Mouse (Mus musculus) mouse trophoblast stem cell (cell line): ENCODE results near the gene Abcc4.
"Not testable (repeated sequence)": the region's sequence is repeated elsewhere in the genome, so short reads cannot be mapped to it uniquely, and the experiment has no call there.

Experiments
- in situ Hi-C, 2 experiments: fragments of 300-500 bp; cut with MseI, MboI; formaldehyde crosslinking; loops; 2 replicates in 1 of 2; 3 replicates in 1 of 2; pipeline ENCODE4 v1.15.1; 2025

Abcc4 gene

GRCm38 (mm10) chr14:118678279-118678985, 27.6 kb downstream of the Abcc4 start:
- in situ Hi-C loops: no loop called here

GRCm38 (mm10) chr14:118676308-118676994, 29.6 kb downstream of the Abcc4 start:
- in situ Hi-C loops: no loop called here

- in situ Hi-C loops: no loop called here
These were observed 31.3 kb downstream of the Abcc4 start for GRCm38 (mm10) chr14:118674705-118675139.

DNA sequence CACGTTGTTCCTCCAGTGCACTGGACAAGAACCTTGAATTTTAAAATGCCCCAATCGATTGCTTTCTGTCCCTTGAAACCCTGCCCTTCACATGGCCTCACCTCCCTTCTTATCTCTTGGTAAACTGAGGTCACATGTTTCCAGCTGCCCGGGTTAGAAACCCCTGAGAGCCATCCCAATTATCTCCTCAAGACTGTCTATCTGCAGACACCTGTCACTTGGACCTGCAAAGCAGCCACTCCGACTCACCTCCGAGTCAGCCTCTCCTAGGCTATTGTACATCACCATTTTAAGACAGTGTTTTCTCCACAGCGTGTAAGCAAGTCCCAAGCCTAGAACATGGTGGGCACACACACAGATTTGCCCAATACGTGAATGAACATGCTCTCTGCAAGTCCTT, 31.8 kb downstream of the Abcc4 start:
- in situ Hi-C loops: no loop called here

DNA sequence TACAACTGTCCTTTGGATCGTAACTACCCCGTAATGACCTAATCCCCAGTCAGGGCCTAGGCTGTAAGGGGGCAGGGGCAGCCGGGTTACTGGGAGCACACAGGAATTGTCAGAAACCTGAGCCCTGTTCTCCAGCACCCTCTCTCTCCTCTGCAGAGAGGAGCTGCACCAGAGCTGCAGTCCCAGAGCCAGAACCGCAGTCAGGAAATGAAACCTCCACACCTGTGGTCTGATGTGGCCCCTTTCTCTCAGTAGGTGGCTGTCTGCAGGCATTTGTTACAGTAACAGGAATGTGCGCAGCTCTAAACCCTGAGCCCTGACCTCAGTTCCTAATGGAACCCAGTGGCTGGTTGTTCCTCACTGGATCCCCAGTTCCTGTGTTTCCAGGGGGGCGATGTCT, 32.5 kb downstream of the Abcc4 start:
- in situ Hi-C loops: no loop called here

DNA sequence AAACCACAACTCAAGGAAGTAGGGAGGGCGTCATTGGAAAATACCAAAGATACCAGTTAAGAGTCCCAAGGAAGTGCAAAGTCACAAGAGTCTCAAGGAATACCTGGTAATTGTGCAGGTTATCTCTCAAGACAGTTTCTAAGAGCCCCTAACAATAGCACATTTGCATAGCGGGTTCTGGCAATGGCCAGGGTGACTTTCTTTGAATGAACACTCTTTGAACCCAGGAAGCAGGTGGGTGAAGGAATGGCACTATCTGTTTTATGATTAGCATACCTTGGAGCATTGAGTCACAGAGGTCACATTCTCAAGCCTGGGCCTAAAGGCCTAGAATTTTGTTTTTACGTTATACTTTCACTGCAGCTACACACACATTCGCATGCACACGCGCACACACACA, 33.1 kb downstream of the Abcc4 start:
- in situ Hi-C loops: not testable (repeated sequence)

DNA sequence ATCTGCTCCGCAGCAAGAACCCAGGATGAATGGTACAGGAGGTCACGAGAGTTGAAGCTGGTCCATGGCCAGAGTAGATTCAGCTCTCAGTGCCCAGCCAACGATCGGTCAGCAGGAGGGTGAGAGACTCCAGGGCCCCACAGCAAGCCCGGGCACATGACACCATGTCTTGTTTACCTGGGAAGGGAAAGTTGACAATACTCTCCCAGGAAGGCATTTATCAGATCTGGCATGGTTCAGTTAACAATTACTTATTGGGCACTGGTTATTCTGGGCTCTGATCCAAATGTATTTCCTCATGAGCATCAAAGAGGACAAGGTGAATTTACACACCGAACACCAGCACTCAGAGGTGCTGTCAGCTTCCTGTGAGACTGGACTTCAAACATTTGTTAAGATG, 38.5 kb downstream of the Abcc4 start:
- in situ Hi-C loops: no loop called here

DNA sequence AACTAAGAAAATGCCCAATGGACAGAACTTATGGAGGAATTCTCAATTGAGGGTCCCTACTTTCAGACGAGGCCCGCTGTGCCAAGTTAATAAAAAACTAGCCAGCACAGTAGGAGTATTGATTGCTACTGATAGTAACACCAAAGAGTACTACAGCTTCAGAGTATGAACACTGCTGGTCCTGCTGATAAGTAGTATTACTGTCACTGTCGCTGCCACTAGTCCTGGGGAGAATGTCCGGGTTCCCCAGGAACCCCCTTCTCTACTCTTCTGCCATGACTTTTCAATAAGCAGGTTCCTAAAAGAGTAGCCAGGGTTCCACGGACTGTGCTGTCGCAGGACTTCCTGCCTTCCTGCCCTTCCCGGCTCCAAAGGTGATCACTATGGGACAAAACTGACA, 41.4 kb downstream of the Abcc4 start:
- in situ Hi-C loops: no loop called here

DNA sequence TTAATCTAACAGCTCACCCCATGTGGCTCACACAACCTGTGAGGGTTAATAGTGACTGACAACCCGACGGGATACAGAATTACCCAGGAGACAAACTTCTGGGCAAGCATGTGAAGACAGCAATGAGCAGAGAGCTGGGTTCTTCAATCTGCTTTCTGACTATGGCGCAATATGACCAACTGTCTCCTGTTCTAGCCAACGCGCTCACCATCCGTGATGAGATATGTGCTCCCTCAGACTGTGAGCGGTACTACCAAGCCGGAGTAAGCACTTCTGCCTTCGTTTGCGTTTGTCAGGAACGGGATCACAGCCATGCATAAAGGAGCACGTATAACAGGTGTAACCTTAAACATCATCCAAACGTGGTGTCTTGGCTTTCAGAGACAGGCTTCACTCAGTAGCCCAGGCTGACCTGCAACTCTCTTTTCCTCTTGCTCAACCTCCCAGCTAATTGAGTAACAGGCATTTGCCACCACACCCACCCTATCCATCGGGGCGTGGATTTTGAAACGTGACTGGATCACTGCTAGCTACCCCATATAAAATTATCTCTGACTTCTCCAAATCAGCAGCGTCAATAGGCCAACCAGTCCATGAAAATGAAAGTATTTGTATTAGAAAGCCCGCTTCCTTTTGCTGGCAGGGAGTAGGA, 43.3 kb downstream of the Abcc4 start:
- in situ Hi-C loops: no loop called here

GRCm38 (mm10) chr14:118662124-118662523, 43.9 kb downstream of the Abcc4 start:
- in situ Hi-C loops: no loop called here

GRCm38 (mm10) chr14:118659230-118659629, 46.8 kb downstream of the Abcc4 start:
- in situ Hi-C loops: no loop called here

DNA sequence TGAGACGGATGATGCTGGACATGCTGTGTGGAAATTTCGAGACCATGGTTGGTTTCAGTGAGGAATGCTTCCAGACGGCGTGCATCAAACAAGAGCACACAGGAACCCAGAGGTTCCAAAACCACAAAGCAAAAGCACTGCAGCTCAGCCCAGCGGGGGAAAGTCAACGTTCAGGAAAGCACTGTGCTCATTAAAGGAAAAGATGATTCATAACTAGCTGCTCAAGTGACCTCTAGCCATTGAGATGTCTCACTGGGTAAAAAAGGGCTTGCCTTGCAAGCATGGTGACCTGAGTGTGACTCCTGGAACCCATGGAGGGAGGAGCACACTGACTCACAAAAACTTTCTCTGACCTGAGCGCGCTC, 47.7 kb downstream of the Abcc4 start:
- in situ Hi-C loops: no loop called here

- in situ Hi-C loops: no loop called here
These were observed 48.2 kb downstream of the Abcc4 start for GRCm38 (mm10) chr14:118657673-118658327.

- in situ Hi-C loops: no loop called here
These were observed 48.8 kb downstream of the Abcc4 start for GRCm38 (mm10) chr14:118657206-118657605.

DNA sequence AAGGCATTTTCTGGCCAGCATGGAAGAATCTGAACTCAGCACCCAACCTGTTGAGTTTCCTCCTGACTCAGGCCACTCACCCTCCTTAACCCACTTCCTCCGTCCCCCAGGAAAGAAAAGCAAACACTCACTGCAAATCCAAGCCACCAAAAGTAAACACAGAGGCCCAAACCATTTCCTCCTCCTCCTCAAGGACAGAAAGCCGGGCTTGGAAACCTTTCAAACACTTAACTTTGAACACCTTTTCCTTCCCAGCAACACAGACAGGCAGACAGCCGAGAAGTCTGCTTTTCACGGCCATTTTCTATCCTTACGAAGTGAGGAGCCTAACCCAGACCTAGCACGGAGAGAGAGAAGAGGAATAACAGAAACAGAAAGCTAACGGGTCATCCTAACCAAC, 50.0 kb downstream of the Abcc4 start:
- in situ Hi-C loops: no loop called here

DNA sequence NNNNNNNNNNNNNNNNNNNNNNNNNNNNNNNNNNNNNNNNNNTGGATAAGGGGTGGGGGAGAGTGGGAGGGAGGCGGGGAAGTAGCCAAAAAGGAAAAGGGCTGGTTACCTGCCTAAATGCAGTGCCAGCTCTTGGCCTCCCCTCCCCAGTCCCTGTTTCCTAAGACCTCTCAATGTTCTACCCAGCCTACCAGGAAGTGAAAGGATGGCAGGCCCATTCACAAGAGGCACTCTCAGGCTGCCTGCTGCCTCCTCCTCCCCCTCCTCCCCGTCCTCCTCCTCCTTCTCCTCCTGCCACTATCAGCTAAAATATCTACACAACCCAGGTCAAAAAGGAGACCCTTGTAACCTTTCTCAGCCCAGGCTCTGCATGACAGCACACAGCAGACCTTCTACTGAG, 51.1 kb downstream of the Abcc4 start:
- in situ Hi-C loops: no loop called here

DNA sequence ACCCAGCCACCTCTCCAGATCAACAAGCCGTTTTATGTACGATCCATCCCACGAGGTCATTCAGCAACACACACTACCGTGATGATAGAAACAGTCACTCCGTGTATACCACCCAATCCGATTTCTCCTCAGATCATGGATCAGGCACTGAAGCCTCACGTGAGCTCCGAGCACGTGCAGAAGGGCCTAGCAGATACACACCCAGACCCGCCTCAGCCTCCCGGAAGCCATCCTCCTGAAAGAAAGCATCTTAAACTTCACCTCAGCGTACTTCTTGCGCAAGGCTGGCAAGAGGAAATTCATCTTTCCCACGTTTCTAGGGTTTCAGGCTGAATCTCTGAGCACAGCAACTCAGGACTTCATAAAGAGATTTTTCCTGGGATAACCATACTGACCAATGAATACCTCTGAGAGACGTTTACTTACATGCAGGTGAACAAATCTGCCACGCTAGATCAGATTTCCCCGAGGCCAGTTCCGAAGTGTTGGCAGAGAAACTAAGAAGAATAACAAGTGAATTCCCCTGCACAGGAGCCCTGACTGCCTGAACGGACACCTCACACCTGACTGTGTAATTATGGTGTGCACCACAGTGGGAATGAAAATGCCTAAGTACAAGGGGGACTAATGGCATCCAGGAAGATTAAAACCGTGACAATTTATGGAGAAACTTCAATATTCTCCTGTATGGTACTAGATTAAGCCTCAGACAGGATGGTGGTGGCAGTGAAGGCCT, 54.1 kb downstream of the Abcc4 start:
- in situ Hi-C loops: no loop called here

DNA sequence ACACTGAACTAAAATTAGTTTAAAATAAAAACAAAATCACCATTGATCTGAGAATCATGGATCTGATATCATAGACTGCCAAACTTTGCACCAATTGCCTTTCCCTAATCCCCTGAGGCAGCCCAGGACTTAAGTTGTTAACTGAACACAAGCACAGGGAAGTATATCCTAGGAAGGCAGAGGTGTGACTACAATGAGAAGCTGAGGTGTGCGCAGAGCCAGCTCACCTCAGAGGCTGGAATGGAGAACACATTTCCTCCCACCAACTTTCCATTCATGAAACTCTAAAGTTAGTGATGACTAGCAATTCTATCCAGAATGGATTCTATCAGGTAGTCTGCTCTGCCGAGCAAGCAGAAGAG, 56.1 kb downstream of the Abcc4 start:
- in situ Hi-C loops: no loop called here

DNA sequence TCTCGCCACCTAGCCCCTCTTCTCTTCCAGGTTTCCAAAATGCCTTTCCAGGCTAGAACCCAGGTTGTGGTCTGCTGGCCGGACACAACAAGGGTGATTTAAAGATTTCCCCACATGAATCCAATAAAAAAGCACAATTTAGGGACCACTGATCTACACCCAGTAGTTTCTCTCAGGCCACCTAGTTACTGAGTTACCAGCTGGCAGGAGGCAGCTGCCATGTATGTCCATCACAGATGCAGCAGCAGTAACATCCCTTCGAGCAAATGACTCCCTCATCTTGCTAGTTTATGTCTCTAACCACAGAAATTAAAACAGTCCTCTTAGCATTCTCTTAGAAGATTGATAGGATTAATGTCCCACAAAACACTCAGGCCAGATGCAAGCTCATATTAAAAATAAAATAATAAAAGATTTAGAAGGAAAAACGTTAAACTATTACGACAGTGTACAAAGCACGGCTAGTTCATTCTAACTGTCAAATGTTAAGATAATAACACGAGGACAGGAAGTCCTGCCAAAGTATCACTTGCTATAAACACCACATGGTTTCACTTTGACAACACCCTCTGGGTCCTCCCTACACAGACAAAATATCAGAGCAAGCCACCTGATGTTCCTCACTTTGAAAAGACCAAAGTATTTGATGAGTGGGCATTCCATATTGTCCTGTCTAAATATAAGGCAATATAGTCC, 56.7 kb downstream of the Abcc4 start:
- in situ Hi-C loops: no loop called here

DNA sequence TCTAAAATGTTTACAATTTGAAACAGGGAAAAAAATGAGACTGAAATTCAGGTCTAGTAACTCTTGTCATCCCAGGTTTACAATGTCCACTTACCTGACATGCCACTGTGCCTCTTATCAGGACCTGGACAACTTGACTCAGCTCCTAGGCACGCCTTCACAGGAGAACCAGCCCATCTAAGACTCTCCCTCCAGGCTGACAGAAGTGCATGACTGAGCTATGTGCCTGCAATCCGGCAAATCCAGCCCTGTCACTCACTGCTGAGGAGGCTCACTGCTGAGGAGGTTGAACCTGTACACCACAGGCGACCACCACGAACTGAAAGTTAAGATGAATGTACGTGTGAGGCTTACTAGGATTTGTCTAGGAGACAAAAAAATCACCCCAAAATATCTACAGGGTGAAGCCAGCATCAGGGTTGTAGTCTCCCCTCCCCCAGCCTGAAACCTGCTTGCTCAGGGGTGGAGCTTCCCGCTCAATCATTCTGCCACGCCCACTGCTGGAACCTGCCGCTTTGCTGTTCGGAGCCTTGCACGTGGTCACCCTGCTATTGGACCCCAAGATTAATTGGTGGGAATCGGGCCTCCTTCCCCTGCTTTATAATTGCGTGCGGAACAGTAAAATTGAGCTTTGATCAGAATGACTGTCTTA, 63.0 kb downstream of the Abcc4 start:
- in situ Hi-C loops: not testable (repeated sequence)

DNA sequence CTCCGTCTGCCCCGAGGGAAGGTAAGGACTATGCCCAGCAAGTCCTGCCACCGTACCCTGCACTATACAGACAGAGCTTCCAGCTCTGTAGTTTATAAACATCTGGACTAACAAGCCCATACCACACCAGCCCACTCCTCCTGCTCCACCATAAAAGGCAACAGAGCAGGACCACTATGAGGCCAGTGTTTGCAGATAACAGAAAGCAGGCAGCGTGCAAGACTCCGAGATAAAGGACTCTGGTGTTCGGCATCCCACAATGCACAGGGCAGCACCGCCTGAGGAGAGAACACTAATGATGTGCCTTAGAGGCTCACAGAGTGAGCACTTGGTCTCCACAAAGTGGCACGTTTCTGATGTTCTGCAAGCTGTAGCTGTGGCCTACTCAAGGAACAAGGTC, 63.9 kb downstream of the Abcc4 start:
- in situ Hi-C loops: no loop called here
